Mouse (Mus musculus) lung, postnatal 14 days (tissue): ENCODE measurements around the gene Gga1.

Experiments
- DNase-seq: peaks from one replicate; pipeline ENCODE4 v3.0.0; 2021

Gga1 gene

DNA sequence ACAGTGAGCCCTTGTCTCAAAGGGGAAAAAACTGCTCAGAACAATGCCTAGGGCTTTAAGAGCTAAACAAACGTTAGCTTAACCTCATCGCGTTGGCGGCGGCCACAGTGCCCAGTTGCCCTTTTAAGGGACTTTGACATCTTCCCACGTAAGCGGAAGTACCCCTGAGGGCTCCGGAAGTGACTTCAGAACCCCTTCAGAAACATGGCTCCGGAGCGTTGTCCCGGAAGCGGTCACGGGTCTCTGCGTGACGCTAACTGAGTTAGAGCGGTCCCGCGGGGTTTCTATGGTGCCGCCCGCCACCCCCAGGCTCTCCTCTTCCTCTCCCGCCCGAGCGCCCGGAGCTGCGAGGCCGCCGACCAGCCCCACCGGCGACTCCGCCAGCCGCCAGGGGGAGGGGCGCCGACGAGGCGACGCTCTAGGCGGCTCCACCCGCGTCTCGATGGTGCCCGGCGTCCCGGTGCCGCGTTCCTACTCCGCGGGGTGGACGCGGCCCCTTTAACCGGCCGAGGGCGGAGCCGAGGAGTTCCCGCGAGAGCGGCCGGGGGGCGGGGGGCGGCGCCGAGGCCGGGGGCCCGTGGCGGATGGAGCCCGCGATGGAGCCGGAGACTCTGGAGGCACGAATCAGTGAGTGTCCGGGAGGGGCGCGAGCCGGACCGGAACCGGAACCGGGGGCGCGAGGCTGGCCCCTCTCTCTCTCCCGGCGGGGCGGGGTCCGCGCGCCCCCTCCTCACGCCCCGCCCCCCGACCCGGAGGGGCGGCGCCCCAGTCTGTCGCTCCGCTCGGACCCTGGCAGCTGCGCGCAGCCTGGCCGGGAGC lies at the start of gene Gga1:
Gene Gga1 (plus strand): TSS at position 200 of the 819 bp plus-strand sequence.
- peak; percentile 95 for DNase-seq

DNA sequence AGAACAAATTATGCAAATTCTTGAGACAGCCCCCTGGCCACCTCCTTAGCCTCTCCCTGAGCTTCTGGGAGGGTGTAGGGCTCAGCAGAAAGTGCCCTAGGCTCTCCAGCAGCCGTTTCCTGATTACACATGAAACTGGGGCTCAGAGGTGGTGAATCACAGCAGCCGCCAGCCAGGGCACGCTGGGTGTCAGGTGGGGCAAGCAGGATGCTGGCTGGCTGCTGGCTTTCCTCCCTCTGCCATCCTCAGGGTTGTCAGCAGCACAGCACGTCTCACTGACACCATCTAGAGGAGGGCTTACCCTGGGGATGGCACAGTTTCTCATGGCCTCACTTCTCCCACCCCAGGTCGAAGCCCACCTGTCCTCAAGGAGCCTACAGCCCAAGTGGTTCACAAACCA lies 48.7 kb upstream of the Gga1 start:
- peak; percentile 23 for DNase-seq

DNA sequence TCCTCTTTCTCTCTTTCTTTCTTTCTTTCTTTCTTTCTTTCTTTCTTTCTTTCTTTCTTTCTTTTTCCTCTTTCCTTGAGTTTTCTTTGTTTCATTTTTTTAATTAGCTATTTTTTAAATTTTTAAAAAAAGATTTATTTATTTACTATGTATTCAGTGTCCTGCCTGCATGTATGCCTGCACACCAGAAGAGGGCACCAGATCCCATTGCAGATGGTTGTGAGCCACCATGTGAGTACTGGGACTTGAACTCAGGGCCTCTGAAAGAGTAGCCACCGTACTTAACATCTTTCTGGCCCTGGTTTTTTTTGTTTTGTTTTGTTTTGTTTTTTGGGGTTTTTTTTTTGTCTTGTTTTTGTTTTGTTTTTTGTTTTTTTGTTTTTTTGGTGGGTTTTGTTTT lies 47.4 kb upstream of the Gga1 start:
- no peak for DNase-seq

DNA sequence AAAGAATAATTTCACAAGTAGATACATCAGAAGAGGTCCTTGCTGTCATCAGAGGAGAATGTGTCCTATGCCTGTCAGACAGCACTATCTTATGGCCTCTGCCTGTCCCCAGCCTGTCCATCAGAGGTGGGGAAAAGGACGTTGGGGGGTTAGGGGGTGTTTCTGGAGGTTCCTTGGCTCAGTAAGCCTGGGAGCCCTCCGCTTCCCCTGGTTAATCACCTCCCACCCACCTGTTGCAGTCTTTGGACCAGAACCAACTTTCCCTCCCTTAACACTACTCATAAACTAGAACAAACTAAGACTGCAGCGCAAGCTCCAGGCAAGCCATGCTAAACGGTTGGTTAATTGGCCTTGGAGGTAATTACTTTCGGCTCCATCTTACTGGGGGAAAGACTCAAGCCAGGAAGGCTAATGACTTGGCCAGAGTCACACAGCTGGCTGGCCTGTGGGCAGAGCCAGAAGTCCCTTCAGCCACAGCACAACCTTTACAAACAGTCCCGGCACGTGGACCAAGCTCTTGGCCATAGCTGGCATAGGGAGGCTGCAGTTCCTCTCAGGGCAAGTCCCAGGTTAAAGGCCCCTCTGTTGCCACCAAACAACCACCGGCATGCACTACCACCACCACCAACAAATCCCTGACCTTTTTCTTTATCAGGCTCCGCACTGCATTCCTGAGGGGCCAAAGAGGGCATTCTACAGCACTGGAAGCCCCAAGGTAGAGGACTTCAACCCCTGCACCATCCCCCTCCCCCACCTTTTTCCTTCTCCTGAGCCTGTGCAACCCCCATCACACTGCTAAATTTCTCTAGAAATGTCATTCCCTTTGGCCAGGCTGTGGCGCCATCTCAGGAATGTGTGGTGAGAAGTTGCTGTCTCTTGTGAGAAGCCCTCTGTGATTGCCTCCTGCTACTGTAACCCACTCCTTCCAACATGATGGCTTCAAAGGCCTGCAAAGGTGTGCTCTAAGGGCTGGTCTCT lies 46.0 kb upstream of the Gga1 start:
- no peak for DNase-seq

DNA sequence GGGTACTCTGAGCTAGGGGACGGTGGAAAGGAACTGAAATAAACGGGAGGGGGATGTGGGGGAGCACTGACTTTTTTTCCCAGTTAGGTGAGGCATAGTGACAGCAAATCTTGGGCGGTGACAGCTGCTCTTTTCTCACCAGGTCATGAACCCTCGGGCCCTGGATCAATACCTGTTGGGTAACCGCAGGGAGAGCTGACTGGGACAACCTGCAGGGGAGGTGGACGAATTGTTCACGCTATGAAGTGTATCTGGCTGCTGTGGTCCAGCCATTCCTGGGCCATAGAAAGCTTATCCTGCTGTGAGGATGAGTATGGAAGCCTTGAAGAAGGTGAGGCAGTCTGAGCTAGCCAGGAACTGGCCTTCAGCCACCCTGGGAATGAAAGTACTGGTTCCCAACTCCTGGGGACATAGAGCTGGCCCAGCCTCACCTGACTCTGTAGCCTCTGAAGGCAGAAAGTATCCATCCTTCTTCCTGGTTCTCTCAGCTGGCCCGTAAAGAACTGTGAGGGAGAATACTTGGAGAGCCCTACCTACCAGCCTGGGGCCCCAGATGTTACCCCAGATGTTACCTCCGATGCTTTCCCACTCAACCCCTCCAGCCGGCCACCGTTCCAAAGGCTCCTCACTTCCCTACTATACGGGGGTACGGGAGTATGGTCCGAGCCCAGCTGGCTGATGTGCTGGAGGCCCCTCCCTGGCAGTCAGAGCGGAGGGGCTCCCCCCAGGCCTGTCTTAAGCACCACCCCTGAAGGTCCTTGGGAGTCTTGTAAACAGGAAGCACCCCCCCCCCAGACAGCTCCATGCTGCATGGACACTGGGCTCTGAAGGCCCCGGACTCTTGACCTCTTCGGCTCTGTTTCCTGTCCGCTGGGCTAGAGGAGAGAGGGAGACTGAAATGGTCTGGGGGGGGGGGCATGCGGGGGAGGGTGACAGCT lies 45.0 kb upstream of the Gga1 start:
- peak; percentile 67 for DNase-seq

DNA sequence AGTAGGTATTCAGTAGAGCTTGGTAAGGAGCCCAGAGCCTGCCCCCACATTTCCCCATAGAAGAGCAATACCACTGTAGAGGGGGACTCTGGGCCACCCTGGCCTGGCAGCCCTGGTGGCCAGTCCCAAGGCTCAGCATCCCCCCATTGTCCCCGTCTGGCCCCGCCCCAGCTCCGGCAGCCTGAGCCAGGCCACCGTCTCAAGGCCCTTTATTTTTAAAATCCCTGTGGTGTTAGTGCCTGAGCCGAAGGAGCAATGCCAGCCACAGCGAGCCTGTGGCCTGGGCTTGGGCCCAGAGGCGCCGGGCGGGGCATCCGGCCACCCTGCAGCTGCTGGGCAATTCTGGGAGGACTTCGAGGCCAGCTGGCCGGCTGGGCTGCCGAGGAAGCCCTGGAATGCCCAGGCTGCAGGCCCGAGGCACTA lies 44.3 kb upstream of the Gga1 start:
- peak; percentile 86 for DNase-seq

DNA sequence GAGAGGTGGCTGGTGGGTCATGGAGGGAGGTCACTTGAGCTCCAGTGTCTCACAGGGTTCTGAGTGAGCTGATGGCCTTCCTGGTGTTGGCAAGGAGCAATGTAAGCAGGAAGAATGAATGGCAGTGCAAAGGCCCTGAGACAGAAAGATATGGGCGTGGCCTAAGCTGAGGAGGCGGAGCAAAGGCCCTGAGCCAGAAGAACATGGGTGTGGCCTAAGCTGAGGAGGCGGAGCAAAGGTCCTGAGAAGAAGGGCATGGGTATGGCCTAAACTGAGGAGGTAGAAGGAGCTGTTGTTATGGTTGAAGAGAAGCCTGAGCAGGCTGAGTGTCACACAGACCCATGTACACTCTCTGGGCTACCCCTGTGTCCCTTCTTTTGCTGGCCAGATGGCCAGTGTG lies 43.4 kb upstream of the Gga1 start:
- peak; percentile 18 for DNase-seq

DNA sequence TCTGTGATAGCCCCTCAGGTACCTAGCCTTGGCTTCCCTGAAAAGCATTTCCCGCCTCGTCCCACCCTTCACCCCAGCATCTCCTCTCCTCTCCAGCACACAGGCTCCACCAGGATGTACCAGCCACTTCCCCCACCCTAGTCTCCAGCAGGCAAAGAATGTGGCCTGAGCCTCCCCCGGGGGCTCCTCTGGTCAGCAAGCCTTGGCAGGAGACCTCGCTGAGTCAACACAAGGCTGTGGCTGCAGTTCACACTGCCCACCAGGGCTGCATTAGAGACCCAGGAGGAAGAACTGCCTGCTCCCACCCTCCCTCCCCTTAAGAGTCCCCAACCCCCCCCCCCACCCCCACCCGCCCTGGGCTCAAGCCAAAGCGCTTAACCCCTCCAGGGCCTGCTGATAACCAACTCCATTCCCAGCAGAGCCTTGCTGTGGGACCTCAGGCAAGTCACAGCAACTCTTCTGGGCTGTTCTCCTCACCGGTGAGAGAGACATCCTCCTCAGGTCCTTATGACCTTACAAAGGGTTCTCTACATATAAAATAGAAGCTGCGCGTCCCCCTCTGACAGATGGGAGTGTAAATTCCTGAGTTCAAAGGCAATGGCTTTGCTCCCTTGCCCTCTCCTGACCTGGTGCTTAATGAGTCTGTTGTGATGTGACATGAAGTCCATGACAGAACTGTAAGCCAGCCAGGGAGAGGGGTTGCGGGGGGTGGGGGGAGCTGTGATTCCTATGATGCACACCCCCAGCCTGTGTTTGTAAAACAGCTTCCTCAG lies 42.6 kb upstream of the Gga1 start:
- peak; percentile 57 for DNase-seq

DNA sequence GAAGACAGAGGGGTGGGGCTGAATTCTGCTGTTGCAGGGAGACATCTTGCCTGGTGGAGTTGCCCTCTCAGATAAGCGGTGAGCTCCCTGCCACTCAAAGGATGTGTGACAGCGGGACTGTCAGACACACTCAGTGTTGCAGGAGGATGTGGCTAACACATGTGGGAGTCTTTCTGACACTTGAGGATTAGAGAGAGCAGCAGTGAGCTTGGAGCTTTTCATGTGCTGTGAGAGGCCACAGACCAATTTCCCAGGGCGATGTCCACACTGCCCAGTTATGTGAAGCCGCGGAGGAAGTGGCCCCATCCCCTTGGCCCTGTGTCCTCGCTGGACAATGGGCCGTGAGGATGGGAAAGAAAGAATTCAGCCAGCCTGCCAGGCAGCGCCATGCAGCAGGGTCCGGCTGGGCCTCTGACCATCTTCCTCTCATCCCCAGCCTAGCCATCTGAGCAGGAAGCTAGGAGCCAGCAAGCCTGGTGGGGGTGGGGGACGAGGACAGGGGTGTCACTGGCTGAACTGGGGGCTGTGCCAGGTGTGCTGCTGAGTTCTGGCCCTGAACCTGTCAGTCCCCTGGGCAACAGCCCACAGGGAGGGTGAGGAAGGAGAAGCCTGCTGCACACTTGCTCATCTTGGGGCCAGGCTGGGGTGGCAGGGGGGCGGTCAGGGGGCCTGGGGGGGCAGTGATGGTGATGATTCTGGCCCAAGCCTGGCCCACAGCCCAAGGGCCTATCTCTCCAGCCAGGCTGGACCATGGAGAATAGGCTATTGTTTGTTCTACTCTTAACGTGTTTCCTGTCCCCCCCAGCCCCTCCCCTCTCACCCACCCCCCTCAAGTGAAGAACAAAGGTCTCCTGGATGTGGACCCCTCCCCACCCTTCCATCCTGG lies 41.5 kb upstream of the Gga1 start:
- peak; percentile 63 for DNase-seq

DNA sequence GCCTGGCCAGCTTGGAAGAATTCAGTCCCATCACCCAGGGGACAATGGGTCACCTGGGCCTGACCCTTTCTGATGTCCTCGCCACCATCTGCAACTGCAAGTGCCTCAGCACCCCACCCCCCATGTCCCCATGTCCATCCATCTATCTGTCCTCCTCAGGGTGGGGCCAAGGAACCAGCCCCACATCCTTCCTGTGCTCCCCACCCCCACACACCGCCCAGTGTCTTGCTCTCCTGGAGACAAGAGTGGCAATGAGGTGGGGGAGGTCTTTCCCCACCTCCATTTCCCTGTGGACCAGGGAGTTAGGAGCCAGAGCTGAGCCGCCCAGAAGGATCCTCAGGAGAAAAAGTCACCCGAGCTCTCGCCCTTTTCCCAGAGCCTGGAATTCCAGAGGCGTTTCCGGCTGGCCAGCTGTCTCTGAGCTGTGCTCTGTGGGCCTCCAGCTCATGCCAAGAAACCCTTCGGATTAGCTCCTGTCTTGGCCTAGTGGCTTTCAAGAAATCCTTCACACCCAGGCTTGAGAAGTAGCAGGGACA lies 40.8 kb upstream of the Gga1 start:
- peak; percentile 76 for DNase-seq

DNA sequence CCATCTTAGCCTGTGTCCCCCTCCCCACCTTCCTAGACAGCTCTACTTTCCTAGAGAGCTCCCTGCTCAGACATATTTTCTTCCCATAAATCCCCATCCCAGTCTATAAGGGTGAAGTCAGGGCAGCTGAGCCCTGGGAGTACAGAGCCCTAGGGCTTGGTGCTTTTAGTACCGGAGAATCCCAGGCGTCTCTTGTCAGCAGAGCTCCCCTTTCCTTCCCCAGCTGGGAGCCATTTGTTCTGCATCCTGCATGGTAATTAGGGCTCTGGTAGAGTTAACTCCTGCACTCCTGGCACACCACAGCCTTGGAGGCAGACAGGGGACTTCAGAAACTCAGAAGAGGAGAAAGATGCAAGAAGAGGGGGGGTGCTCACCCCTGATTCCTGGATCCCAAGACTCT lies 37.2 kb upstream of the Gga1 start:
- DNase-seq = peak; percentile 22

DNA sequence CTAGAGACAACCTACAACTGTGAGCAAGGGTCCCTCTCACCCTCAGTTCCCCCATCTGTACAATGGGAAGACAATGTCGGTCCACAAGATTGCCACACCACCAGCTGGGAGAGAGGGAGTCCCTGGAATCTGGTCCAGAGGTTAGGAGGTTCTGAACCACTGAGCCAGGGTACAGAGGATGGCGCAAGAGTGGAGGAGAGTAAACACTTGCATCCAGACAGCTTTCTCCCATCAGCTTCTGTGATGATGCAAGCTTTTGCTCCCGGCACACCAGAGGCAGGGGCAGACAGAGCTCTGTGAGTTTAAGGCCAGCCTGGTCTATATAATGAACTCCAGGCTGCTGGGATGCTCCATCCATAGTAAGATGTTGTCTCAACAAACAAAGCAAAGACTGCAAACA lies 36.7 kb upstream of the Gga1 start:
- DNase-seq = peak; percentile 61

DNA sequence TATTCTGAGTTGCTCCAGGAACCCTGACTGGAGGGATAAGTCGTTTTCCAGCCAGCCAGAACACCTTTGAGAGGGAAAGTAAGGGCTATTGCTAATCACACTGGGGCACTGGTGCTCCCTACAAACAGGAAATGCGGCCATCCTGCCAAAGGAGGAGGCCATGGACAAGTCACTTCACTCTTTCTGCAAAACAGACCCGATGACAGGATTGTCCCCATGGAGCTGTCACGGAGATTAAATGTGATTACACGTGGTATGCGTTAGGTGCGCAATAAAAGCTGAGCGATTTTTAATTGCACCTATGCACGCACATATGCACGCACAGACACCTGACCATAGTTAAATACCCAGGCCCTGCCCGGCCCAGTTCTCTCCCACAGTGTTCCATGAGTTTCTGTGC lies 36.2 kb upstream of the Gga1 start:
- no peak for DNase-seq

DNA sequence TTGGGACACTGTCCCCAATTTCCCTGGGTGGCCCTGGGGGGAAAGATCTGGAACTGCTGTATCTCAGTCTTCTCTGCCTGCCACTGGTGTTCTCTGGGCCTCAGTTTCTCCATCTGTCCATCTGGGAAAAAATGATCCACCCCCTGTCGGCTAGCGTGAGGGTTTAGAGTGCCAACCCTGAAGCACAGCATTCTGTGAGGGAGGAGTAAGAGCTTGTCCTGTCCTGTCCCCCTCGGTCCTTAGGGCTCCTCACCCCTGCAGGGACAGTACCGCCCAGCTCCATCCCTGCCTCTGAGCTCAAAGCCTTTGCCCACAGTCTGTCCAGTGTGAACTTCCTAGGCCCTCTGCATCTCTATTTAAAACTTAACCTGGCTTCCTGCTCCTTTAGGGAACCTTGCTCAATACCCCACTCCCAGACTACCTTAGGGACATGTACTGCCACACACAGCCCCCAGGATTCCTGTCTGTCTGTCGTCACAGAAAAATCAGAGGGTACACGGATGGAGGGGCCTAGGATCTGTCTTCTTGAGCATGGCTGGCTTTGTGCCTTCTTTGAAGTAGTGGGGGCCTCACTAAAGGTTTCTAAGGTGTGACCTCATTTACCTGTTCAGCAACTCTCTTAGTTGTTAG lies 35.7 kb upstream of the Gga1 start:
- no peak for DNase-seq

DNA sequence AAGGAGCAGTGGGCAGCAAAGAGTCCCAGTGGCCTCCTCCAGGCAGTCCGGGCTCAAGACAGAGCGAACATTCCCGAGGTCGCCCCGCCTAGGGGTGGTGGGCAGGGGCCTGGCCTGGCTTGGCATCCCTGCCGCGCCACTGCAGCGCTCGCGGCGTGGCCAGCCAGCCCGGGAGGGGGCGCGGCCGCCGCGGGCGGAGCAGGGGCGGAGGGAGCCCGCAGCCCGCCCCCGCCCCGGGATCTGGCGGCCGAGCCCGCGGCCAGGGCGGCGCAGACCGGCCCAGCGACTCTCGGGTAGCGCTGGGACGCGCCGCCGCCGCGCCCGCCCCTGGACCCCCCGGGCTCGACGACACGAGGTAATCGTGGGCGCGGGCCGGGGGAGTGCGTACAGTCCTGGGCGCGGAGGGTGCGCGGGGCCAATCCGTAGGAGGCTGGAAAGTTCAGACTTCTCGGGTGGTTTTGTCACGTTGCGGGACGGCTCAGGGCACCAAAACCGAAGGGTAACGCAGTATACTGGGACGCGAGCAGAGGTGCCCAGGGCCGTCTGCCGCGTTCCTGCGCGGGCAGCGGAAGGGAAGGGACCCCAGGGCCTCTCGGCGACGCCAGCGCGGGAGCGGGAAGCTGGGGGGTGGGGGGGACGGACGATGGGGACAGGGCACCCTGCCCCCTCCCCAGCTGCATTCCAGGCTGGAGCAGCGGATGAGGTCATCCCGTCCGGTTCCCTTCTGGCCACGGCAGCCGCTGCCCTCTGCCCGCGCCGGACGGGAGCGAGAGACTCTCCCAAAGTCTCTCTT lies 34.4 kb upstream of the Gga1 start, which contains the start of gene Cdc42ep1:
Gene Cdc42ep1 (plus strand): TSS at position 254 of the 793 bp plus-strand sequence.
- DNase-seq = peak; percentile 82

DNA sequence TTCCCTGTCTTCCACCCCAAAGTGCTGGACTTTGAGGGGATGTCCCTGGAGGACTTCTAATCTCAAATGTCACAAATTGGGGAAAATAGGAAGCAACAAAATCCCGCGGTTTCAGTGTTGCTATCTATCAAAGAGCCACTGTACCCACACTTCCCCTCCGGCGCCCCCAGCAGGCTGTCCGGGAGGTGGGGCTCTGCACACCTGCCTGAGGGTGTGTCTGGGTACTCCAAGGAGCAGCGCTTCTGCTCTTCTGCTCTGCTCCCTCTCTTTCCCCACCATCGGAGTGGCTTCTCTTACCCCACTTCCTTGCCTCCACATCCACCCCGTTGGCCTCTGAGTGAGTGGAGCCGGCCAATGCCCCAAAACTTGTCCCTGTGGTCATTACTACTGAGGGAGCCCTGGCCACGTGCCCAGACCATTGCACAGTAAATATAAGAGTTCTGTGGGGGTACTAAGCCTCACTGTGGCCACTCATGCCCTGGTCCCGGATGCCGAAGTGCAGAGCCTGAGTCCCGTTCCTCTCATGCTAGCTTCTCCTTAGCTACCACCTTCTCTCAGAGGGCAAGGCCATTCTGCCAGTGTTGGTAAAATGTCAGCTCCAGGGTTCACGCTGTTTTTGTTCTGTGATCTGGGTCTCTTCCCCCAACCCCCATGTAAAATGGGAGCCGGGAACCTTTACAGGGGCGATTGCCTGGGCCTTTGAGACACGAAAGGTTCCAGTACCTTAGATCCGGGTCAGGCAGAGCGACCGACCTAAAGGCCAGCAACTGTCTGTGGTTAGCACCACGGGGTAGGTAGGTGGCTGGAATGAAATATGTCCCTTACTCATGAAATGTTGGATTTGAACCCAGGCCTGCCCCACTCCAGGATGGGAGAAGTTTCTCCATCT lies 33.2 kb upstream of the Gga1 start:
- peak; percentile 51 for DNase-seq

DNA sequence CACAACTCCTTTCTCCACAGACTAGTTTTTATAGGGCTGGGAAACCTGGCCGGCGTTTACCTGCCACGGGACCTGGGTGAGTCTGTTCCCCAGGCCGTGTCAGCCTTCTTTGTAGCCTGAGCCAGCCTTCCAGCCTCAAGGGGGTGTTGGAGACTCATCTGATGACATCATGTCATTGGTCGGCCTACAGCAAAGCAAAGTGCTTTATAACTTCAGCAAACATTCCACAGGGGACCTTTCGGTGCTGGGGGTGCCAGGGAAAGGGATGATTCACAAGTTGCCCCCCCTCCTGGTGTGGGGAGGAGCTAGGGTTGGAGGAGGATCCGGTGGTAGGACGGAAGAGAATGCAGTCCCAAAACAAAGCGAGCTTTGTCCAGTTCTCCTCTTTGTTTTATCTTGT lies 32.2 kb upstream of the Gga1 start:
- peak; percentile 78 for DNase-seq

DNA sequence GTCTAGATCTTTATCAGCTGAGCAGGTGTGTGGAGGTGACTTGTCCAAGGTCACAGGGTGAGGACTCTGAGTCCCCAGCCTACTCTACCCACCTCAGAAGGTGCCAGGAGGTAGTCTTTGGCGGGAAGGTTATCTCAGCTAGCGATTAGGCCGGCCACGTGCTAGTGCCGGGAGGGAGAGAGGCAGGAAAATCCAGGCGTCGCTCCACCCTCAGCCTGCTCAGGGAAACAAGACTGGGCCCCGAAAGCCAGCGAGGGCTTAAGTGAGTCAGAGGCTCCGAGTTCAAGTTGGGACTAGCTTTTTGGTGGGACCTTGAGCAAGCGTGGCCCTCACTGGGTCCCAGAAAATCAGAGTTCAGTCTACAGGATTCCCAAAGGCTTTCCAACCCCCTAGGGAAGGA lies 31.7 kb upstream of the Gga1 start:
- DNase-seq = peak; percentile 42
